Mouse (Mus musculus) ES-E14 (cell line): Measurements from ENCODE around the gene Nhsl1. TPM values are rescaled to one million over a fixed set of nuclear protein-coding genes. Genes with fewer than 3 reads are reported as not detected.

Source experiments
- DNase-seq: peaks from one replicate; pipeline ENCODE4 v3.0.0-alpha.2; 2013; ENCODE audit warnings: low read depth, low spot score
- H3K27ac ChIP-seq: 2 replicates; pipeline ENCODE4 v1.5.1; 2012; ENCODE audit warnings: low read depth, mild to moderate bottlenecking, low read length, moderate library complexity, mixed read lengths; ENCODE audit not compliant: poor library complexity, insufficient read depth, severe bottlenecking
- H3K36me3 ChIP-seq: 2 replicates; pipeline ENCODE4 v1.6.1; 2012; ENCODE audit warnings: mild to moderate bottlenecking, low read length, moderate library complexity, mixed read lengths; ENCODE audit not compliant: control insufficient read depth, poor library complexity, insufficient read depth, severe bottlenecking
- H3K4me1 ChIP-seq, 2 experiments: fragments of 150-350 bp in 1 of 2; sonication (generic) in 1 of 2; 2 replicates each; pipeline ENCODE4 v1.6.1; 2012; ENCODE audit warnings: low read length in 2 of 2, mild to moderate bottlenecking in 1 of 2, mixed read lengths in 1 of 2; ENCODE audit not compliant: control insufficient read depth in 2 of 2, insufficient read depth in 2 of 2, poor library complexity in 1 of 2
- H3K4me3 ChIP-seq, 2 experiments: fragments of 150-350 bp in 1 of 2; sonication (generic) in 1 of 2; 2 replicates each; pipeline ENCODE4 v1.5.1; 2012; ENCODE audit warnings: low read length in 2 of 2, low read depth in 1 of 2, mild to moderate bottlenecking in 1 of 2, mixed read lengths in 1 of 2; ENCODE audit not compliant: insufficient read depth in 1 of 2, poor library complexity in 1 of 2, severe bottlenecking in 1 of 2
- H3K9ac ChIP-seq: 2 replicates; pipeline ENCODE4 v1.6.1; 2012; ENCODE audit warnings: low read depth, mild to moderate bottlenecking, low read length, mixed read lengths; ENCODE audit not compliant: poor library complexity, insufficient read depth, severe bottlenecking
- H3K9me3 ChIP-seq: fragments of 150-350 bp; sonication (generic); 2 replicates; pipeline ENCODE4 v1.6.1; 2012; ENCODE audit warnings: low read depth, mild to moderate bottlenecking, low read length; ENCODE audit not compliant: control insufficient read depth, insufficient read depth
- CHD2 ChIP-seq: IDR thresholded peaks from 2 replicates; pipeline ENCODE4 v1.6.1; 2014; ENCODE audit warnings: mild to moderate bottlenecking, low read depth, low read length, inconsistent platforms
- HCFC1 ChIP-seq: IDR thresholded peaks from 2 replicates; pipeline ENCODE4 v1.6.1; 2012; ENCODE audit warnings: low read length, inconsistent platforms, borderline replicate concordance; ENCODE audit not compliant: insufficient read depth
- MAFK ChIP-seq: IDR thresholded peaks from 2 replicates; pipeline ENCODE4 v1.6.1; 2014; ENCODE audit warnings: mild to moderate bottlenecking, low read depth, low read length, inconsistent platforms; ENCODE audit not compliant: insufficient read depth
- ZC3H11A ChIP-seq: IDR thresholded peaks from 2 replicates; pipeline ENCODE4 v1.6.1; 2012; ENCODE audit warnings: low read depth, mild to moderate bottlenecking, inconsistent platforms, low read length, borderline replicate concordance
- ZNF384 ChIP-seq: IDR thresholded peaks from 2 replicates; pipeline ENCODE4 v1.6.1; 2012; ENCODE audit warnings: low read depth, low read length, inconsistent platforms
- in situ Hi-C, 2 experiments: fragments of 600-800 bp; cut with MboI; formaldehyde crosslinking; loops; one replicate each; pipeline ENCODE4 v1.15.1; 2025; ENCODE audit warnings: low sequenced_read_pairs in 2 of 2, inconsistent platforms in 1 of 2; ENCODE audit not compliant: unreplicated experiment in 2 of 2
- total RNA-seq: library from RNA; depleted of rRNA; stranded (reverse); fragments of 300-350 nt; gene quantifications from 2 replicates; pipeline ENCODE4 v1.2.3, GENCODE M21; 2012

Gene Nhsl1
- total RNA-seq, 1 experiment, result 7.7 TPM

DNA sequence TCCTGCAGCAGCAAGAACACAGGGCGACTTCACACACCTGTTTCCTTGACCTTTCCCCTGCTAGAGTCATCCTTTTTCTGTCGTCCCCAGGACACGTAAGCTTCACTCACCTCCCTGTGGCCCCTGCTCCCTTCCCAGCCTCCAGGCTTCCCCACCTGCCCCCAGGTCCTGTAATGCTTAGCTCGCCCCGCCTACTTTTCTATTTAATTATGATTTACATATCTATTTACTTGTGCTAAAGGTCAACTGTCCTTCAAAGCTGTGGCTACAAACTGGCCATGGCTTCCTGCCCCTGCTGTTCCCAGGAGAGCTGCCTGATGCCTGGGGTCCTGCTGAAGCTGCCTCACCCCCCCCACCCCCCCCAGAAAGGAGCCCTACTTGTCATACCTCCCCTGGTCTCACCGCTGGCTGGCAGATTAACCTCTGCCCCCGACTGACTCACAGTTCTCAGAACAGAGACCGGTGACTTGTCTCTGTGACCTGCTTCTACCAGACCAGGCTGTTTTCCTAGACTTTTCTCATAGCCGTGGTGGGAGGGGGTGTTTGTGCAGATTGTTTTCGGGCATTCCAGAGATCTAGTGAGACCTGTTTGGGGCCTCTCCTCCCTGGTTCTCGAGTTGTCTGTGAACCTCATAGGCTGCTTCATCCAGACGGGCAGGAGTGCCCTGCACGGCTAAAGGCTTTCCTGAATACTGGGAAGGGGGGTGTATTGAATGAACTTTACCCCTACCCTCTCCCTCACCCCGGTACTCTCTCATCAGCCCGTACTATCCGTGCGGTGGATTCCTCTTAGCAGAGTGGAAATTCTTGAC is 51.9 kb downstream of the Nhsl1 start:
- Histone ChIP-seq H3K27ac (no peak overlapping the region), H3K9ac (peak overlapping the region; percentile 13; the same call in 1 of the 2 replicates), H3K36me3 (no peaks in the 10 kb centered on the region), H3K4me3 (no peak overlapping the region; a peak in 1 of 4 replicates), H3K4me1 (peaks cover 8 to 17% of the 10 kb centered on the region in 2 experiments; a peak in 3 of 4 replicates), H3K9me3 (no peaks in the 10 kb centered on the region)
- no peak for DNase-seq
- TF ChIP-seq ZC3H11A (no peak), ZNF384 (no peak), CHD2 (no peak), MAFK (no peak), HCFC1 (no peak)
- in situ Hi-C loops, result no loop called here

GRCm38 (mm10) chr10:18371866-18372265 is 53.1 kb downstream of the Nhsl1 start:
- peaks cover 8 to 17% of the 10 kb centered on the region in 2 experiments; a peak in 3 of 4 replicates for H3K4me1 ChIP-seq
- in situ Hi-C loops, result no loop called here

DNA sequence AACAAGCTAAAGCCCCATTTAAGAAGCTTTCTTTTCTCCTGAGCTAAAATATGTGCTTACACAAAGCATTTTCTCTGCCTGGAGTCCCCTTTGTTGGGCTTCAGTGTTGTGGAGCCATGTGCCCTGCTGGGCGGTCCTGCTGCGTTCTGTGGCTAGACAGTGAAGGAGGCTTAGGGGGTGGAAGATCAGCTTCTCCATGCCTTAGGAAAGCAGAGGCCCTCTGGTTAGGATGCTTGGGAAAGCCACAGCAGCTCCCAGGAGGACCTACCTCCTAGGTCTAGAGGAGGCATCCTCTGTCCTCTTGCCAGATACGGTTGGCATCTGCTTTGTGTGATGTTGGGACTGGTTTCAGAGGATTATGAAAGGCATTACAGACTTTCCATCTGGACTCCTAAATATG is 56.5 kb downstream of the Nhsl1 start:
- no peak for TF ChIP-seq ZC3H11A
- TF ChIP-seq MAFK, result no peak
- no peak for TF ChIP-seq ZNF384
- no peak for TF ChIP-seq HCFC1
- TF ChIP-seq CHD2, result no peak
- H3K27ac ChIP-seq, result no peak overlapping the region
- DNase-seq, result no peak
- no peaks in the 10 kb centered on the region for H3K9me3 ChIP-seq
- no peaks in the 10 kb centered on the region for H3K36me3 ChIP-seq
- in situ Hi-C loops, result no loop called here
- no peak overlapping the region for H3K4me3 ChIP-seq
- H3K9ac ChIP-seq, result no peak overlapping the region
- H3K4me1 ChIP-seq, result peaks cover 5 to 13% of the 10 kb centered on the region in 2 experiments; a peak in 2 of 4 replicates

More at GRCm38 (mm10) chr10:18371866-18372265, 53.1 kb downstream of the Nhsl1 start:
- H3K9ac ChIP-seq, result peak overlapping the region; percentile 41; the same call in 1 of the 2 replicates
- TF ChIP-seq MAFK (no peak), CHD2 (0 out of 2 replicates have a peak, but pooled peaks have one; percentile 38), ZNF384 (no peak)
- DNase-seq, result no peak
- H3K4me3 ChIP-seq, result peak overlapping the region; percentile 20 to 65; a peak in 3 of 4 replicates
- no peaks in the 10 kb centered on the region for H3K36me3 ChIP-seq
- H3K9me3 ChIP-seq, result no peaks in the 10 kb centered on the region
- peak overlapping the region; percentile 1; the same call in 1 of the 2 replicates for H3K27ac ChIP-seq

- Histone ChIP-seq H3K27ac (no peak overlapping the region), H3K4me3 (no peak overlapping the region), H3K9me3 (no peaks in the 10 kb centered on the region), H3K9ac (no peak overlapping the region), H3K4me1 (peaks cover 0 to 8% of the 10 kb centered on the region in 2 experiments; a peak in 2 of 4 replicates), H3K36me3 (no peaks in the 10 kb centered on the region)
- TF ChIP-seq ZC3H11A (no peak), HCFC1 (no peak), MAFK (no peak), ZNF384 (no peak), CHD2 (no peak)
- in situ Hi-C loops, result no loop called here
- DNase-seq, result no peak
Observed at GRCm38 (mm10) chr10:18384766-18385165, 66.0 kb downstream of the Nhsl1 start.
